In the genomic region with DNA sequence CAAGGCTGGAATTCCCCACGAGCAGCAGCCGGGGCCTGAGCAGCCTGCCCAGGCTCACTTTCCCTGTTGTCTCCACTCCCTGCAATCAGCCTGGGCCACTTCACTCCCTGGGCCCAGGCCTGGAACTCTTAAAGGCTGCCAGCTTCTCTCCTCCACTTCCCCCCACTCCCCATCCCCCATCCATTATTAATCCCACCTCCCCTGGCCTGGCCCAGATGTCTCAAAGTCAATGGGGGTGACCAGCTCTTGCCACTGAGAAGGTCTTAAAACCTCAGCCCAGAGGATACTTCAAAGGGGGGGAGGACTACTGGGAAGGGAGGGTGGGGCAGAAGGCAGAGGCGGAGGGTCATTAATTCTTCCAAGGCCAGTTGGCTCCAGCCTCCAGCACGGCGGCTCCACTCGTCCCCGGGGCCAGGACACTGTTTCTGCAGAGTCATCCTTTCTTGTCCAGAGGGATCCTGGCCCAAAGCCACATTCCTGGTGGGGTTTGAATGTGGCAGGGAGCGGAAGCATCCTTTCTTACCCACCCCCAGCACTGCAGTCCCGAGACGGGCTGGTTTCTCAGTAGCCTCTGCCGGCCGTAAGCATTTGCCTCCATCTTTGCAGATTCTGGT, we compare ENCODE assay signal across 10 mouse cellular contexts. TPM values are rescaled to one million over a fixed set of nuclear protein-coding genes. Genes with fewer than 3 reads are reported as not detected.
DNase-seq lines count a peak whose midpoint lies in the region; ATAC-seq and TF ChIP-seq lines count a peak whose summit lies in the region.
"Had no signal": no experiment of that assay in that cellular context is flagged by ENCODE, and none has a peak within 500 bp of the region (broad histone marks: within the 10 kb centered on the region; RNA-seq: fewer than 3 reads in every experiment).

No protein-coding gene starts in this region.

- H3K9me3 ChIP-seq in embryonic facial prominence, embryonic 12.5 days, result no peaks in the 10 kb centered on the region
- H3K9me3 ChIP-seq in heart, embryonic 13.5 days, result no peaks in the 10 kb centered on the region
- no peaks in the 10 kb centered on the region for H3K9me3 ChIP-seq in kidney, embryonic 15.5 days (replicated peaks)
- no peaks in the 10 kb centered on the region for H3K9me3 ChIP-seq in midbrain, embryonic 10.5 days (replicated peaks)
- H3K9me3 ChIP-seq: G1E; liver, embryonic 13.5 days had no signal

- TF ChIP-seq CTCF in lung, adult 2 months (IDR thresholded peaks at IDR 0.05; ENCODE audit: insufficient read depth, low read length), result no peak

- peaks cover 2% of the 10 kb centered on the region; the same call in 1 of the 2 replicates for H3K4me1 ChIP-seq in lung, adult 2 months (ENCODE audit: control insufficient read depth, insufficient read depth, low read length)
- peaks cover 17% of the 10 kb centered on the region for H3K4me1 ChIP-seq in embryonic facial prominence, embryonic 12.5 days
- H3K4me1 ChIP-seq in heart, embryonic 13.5 days, result peaks cover 31% of the 10 kb centered on the region
- H3K4me1 ChIP-seq in kidney, embryonic 15.5 days, result peaks cover 23% of the 10 kb centered on the region
- peaks cover 41% of the 10 kb centered on the region for H3K4me1 ChIP-seq in midbrain, embryonic 10.5 days

- no peak for ATAC-seq in embryonic facial prominence, embryonic 12.5 days (ENCODE audit: insufficient number of reproducible peaks, insufficient read depth, low FRiP score, low TSS enrichment)
- no peak; the same call in 1 of the 2 replicates for ATAC-seq in heart, embryonic 13.5 days (ENCODE audit: extremely low read depth, insufficient number of reproducible peaks, low FRiP score, low TSS enrichment)
- ATAC-seq in kidney, embryonic 15.5 days (replicated peaks; ENCODE audit: low FRiP score), result peak; percentile 86
- no peak for ATAC-seq in megakaryocyte-erythroid progenitor cell, adult 5-6 weeks (replicated peaks; ENCODE audit: low FRiP score, low TSS enrichment, poor library complexity, severe bottlenecking)

- H3K4me3 ChIP-seq in lung, adult 2 months (replicated peaks; ENCODE audit: extremely low read depth, low read depth, low read length), result no peak overlapping the region
- no peak overlapping the region for H3K4me3 ChIP-seq in embryonic facial prominence, embryonic 12.5 days
- H3K4me3 ChIP-seq in heart, embryonic 13.5 days, result peak overlapping the region; percentile 23
- peak overlapping the region; percentile 19 for H3K4me3 ChIP-seq in kidney, embryonic 15.5 days (replicated peaks)
- H3K4me3 ChIP-seq in midbrain, embryonic 10.5 days, result peak overlapping the region; percentile 39
- H3K4me3 ChIP-seq: liver, embryonic 13.5 days had no signal

- H3K4me2 ChIP-seq in embryonic facial prominence, embryonic 12.5 days (replicated peaks), result peak overlapping the region; percentile 19; the same call in 1 of the 2 replicates
- H3K4me2 ChIP-seq in heart, embryonic 13.5 days, result peak overlapping the region; percentile 58
- peak overlapping the region; percentile 58 for H3K4me2 ChIP-seq in kidney, embryonic 15.5 days
- H3K4me2 ChIP-seq: liver, embryonic 13.5 days had no signal

- H3K36me3 ChIP-seq in embryonic facial prominence, embryonic 12.5 days, result no peaks in the 10 kb centered on the region
- no peaks in the 10 kb centered on the region for H3K36me3 ChIP-seq in heart, embryonic 13.5 days
- no peaks in the 10 kb centered on the region for H3K36me3 ChIP-seq in kidney, embryonic 15.5 days
- H3K36me3 ChIP-seq in midbrain, embryonic 10.5 days, result no peaks in the 10 kb centered on the region
- H3K36me3 ChIP-seq: G1E; liver, embryonic 13.5 days had no signal

- H3K27me3 ChIP-seq in embryonic facial prominence, embryonic 12.5 days, result no peaks in the 10 kb centered on the region
- peaks cover 7% of the 10 kb centered on the region for H3K27me3 ChIP-seq in heart, embryonic 13.5 days (replicated peaks)
- peaks cover 8% of the 10 kb centered on the region; the same call in 1 of the 2 replicates for H3K27me3 ChIP-seq in kidney, embryonic 15.5 days
- no peaks in the 10 kb centered on the region for H3K27me3 ChIP-seq in midbrain, embryonic 10.5 days (ENCODE audit: low read depth, poor library complexity, severe bottlenecking)

- TF ChIP-seq POLR2A in lung, adult 2 months (IDR thresholded peaks at IDR 0.05; ENCODE audit: borderline replicate concordance, extremely low read depth, low read depth, low read length), result no peak

- H3K9ac ChIP-seq in embryonic facial prominence, embryonic 12.5 days, result no peak overlapping the region; the same call in 1 of the 2 replicates
- peak overlapping the region; percentile 58 for H3K9ac ChIP-seq in heart, embryonic 13.5 days
- no peak overlapping the region for H3K9ac ChIP-seq in kidney, embryonic 15.5 days
- H3K9ac ChIP-seq: liver, embryonic 13.5 days had no signal

- peak; percentile 59 to 64 for DNase-seq in lung, adult 18-20 months
- no peak for DNase-seq in lung, adult 2 months
- peak; percentile 61 for DNase-seq in midbrain, embryonic 10.5 days (ENCODE audit: low spot score)
- DNase-seq in layer of hippocampus, adult 8-10 months (ENCODE audit: low spot score in 2 of 2), result no peak
- DNase-seq: liver, embryonic 13.5 days had no signal

- 34% methylated on average over 12 of the region's 12 CpGs for WGBS in lung, adult 2 months
- 22% methylated on average over 12 of the region's 12 CpGs for WGBS in embryonic facial prominence, embryonic 12.5 days
- WGBS in heart, embryonic 13.5 days, result 9% methylated on average over 12 of the region's 12 CpGs
- 5% methylated on average over 12 of the region's 12 CpGs for WGBS in kidney, embryonic 15.5 days
- WGBS in midbrain, embryonic 10.5 days, result 22% methylated on average over 12 of the region's 12 CpGs

- peak overlapping the region; percentile 5; the same call in 1 of the 2 replicates for H3K27ac ChIP-seq in embryonic facial prominence, embryonic 12.5 days
- H3K27ac ChIP-seq in heart, embryonic 13.5 days (replicated peaks), result peak overlapping the region; percentile 16; the same call in 1 of the 2 replicates
- peak overlapping the region; percentile 47 for H3K27ac ChIP-seq in kidney, embryonic 15.5 days
- peak overlapping the region; percentile 84 for H3K27ac ChIP-seq in midbrain, embryonic 10.5 days (replicated peaks)
- H3K27ac ChIP-seq: liver, embryonic 13.5 days had no signal

RNA-seq across cellular contexts. Expression of gene Eps8l3, which starts 26.5 kb away (rescaled TPM):
- 0.61 TPM in 1 of 2 replicates, not detected in the other for polyA plus RNA-seq in lung, adult 2 months (2012; rRNA removed)
- not detected in 2 replicates for polyA plus RNA-seq in embryonic facial prominence, embryonic 12.5 days (2016; fragmentation: Nextera tagmentation; extraction: Ambion mirVana)
- not detected in 2 replicates for polyA plus RNA-seq in heart, embryonic 13.5 days (2015; fragmentation: Nextera tagmentation; extraction: Ambion mirVana)
- 0.73 TPM in 1 of 2 replicates, not detected in the other for polyA plus RNA-seq in kidney, embryonic 15.5 days (2015; fragmentation: Nextera tagmentation; extraction: Ambion mirVana)
- polyA plus RNA-seq in midbrain, embryonic 10.5 days (2016; fragmentation: Nextera tagmentation; extraction: Ambion mirVana), result not detected in 2 replicates
- total RNA-seq in megakaryocyte-erythroid progenitor cell, adult 5-6 weeks (2014; fragmentation: Nextera tagmentation), result not detected in 2 replicates
- total RNA-seq in megakaryocyte-erythroid progenitor cell, adult 5-6 weeks (2017), result not detected in 2 replicates
- not detected for total RNA-seq in layer of hippocampus, adult 8-10 months (2022)
- total RNA-seq: G1E had no signal
- polyA plus RNA-seq: G1E; liver, embryonic 13.5 days had no signal

RNA-seq across cellular contexts. Expression of gene Gstm5, which starts 45.1 kb away (rescaled TPM):
- polyA plus RNA-seq in lung, adult 2 months (2012; rRNA removed), result 8.4 and 15.3 TPM in 2 replicates
- 241 and 255 TPM in 2 replicates for polyA plus RNA-seq in embryonic facial prominence, embryonic 12.5 days (2016; fragmentation: Nextera tagmentation; extraction: Ambion mirVana)
- polyA plus RNA-seq in heart, embryonic 13.5 days (2015; fragmentation: Nextera tagmentation; extraction: Ambion mirVana), result 131 and 139 TPM in 2 replicates
- 162 and 169 TPM in 2 replicates for polyA plus RNA-seq in kidney, embryonic 15.5 days (2015; fragmentation: Nextera tagmentation; extraction: Ambion mirVana)
- polyA plus RNA-seq in midbrain, embryonic 10.5 days (2016; fragmentation: Nextera tagmentation; extraction: Ambion mirVana), result 240 and 243 TPM in 2 replicates
- total RNA-seq in megakaryocyte-erythroid progenitor cell, adult 5-6 weeks (2014; fragmentation: Nextera tagmentation), result 233 and 255 TPM in 2 replicates
- total RNA-seq in megakaryocyte-erythroid progenitor cell, adult 5-6 weeks (2017), result 231 and 241 TPM in 2 replicates
- total RNA-seq in layer of hippocampus, adult 8-10 months (2022), result 100 to 1,000 TPM; 226 to 282 (median 255) TPM
- total RNA-seq: G1E had no signal
- polyA plus RNA-seq: G1E had no signal

Comparison
In these comparisons a context has a peak if more than half of its experiments do, and no peak if none do; other contexts are left out.
1. DNase-seq: peak in lung, adult 18-20 months (2 of 2) and midbrain, embryonic 10.5 days (single experiment); none in lung, adult 2 months (single experiment) and layer of hippocampus, adult 8-10 months (0 of 2).
2. H3K4me3 ChIP-seq: peak in heart, embryonic 13.5 days (single experiment), kidney, embryonic 15.5 days (single experiment) and midbrain, embryonic 10.5 days (single experiment); none in lung, adult 2 months (single experiment) and embryonic facial prominence, embryonic 12.5 days (single experiment).
3. H3K27ac ChIP-seq: peak in every context shown above with its lines; median percentile 84 in midbrain, embryonic 10.5 days; 47 in kidney, embryonic 15.5 days; 16 in heart, embryonic 13.5 days; 5 in embryonic facial prominence, embryonic 12.5 days.
4. Peak in every context shown above with its lines, with median percentiles within 50 percentile points of each other: H3K4me2 ChIP-seq.